Mouse (Mus musculus) B cell, adult 67 days (primary cell): ENCODE measurements around the gene Ttll13. TPM values are rescaled to one million over a fixed set of nuclear protein-coding genes. Genes with fewer than 3 reads are reported as not detected.

ENCODE experiments used
- total RNA-seq, 2 experiments: library from RNA; stranded (reverse); gene quantifications; 4 replicates each; pipeline ENCODE4 v1.2.4; 2023

Gene Ttll13
- 1 to 10 TPM; 1.9 to 2.0 TPM for total RNA-seq

DNA sequence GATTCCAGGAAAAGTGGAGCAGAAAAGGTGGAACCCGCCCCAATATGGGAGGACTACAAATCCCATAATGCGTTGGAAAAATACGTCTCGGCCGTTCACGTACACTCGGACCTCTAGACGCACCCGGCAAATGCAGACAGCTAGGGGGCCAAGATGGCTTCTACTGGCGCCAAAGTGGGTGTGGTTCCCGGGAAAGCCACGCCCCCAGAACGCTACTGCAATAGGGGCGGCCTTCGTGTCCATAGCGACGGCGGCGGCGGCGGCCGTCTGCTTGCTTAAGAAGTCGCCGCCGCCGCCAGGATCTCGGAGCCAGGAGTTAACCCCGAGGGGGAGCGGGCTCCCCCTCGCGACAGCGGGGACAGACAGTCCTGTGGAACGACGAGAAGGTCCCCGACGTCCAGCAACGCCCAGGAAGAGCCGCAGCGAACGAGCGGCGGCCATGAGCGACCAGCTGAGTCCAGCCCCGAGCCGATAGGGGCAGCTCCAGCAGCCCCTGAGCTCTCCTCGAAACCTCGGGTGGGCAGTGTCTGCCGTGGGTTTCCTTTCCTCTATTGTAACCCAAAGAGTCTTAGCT, at the start of gene Ttll13:
TSS of gene Ttll13 (plus strand) at position 229 of the 574 bp plus-strand sequence.

DNA sequence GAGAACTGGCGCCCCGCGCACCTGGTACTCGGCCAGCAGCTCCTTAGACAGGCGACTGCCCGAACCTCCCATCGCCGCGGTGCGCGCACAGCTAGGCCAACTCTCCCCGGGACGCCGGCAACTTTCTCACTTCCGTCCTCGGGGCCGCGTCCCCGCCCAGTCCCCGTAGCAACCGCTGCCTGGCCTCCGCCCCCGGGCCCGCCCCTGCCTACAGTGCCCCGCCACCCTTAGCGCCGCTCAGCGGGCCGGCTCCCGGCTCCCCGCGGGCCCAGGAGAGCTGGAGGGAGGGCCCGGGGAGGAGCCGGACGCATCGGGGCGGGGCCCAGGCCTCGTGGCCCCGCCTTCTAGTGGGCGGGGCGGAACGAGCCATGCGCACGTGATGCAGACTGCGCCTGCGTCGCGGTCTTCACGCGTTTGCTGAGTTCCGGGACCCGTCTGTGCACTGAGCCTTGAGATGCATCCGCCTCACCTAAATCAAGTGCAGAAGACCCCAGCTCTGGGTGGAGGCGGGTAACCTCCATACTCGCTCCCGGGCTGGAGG, 13.6 kb upstream of the Ttll13 start, which contains the start of the genes Cib1 and Gdpgp1:
TSS of gene Cib1 (minus strand) at position 325 of the 541 bp plus-strand sequence.
TSS of gene Gdpgp1 (plus strand) at position 377 of the 541 bp plus-strand sequence.

DNA sequence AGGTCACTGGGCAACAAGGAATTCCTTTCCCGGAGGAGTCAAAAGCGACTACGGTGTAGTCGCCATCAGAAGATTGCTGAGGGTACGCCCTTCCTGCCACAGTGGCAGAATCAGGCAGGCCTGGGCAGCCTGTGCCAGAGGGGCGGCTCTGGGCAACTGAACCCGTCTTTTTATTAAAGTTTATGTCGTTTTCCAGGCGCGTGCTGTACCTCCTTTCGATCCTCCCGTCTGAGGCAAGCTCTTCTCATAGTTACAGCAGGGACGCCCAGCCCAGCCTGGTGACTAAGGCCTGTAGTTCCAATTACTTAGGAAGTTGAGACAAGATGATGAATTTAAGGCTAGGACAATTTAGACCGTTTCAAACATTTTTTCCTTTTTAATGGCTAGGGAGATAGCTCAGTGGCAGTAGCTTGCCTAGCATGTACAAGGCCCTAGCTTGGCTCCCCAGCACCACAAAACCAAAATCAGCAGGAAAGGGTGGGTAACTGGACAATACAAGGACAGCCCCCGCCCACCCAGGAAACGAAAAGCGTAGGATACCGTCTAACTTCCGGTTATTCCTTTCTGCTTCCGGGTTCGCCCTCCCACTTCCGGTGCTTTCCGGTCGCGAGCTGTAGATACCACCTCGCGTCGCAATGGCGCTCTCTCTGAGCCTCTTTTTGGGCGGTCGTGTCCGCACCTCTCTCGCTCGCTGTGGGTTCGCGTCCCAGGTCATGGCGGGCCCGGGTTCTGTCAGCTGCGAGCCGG, 14.6 kb downstream of the Ttll13 start, which contains the start of gene Ngrn:
TSS of gene Ngrn (plus strand) at position 591 of the 747 bp plus-strand sequence.

GRCm38 (mm10) chr7:80268897-80269750, 22.9 kb downstream of the Ttll13 start, which contains the start of gene Vps33b:
Gene Vps33b (plus strand): TSS chr7:80269649.

GRCm38 (mm10) chr7:80294062-80294763, 48.0 kb downstream of the Ttll13 start, which contains the start of gene Prc1:
Gene Prc1 (plus strand): TSS chr7:80294450.

Other genes with a start within 250 kb of the Ttll13 start
- gene Zfp710, start 221.6 kb upstream of the Ttll13 start, total RNA-seq: 10 to 100 TPM; 63.2 to 81.5 TPM
- 10 to 100 TPM; 32.8 to 34.5 TPM for gene Idh2, start 131.0 kb upstream of the Ttll13 start, total RNA-seq
- 100 to 1,000 TPM; 172 to 180 TPM for gene Sema4b, start 59.5 kb upstream of the Ttll13 start, total RNA-seq
- gene Cib1, start 13.6 kb upstream of the Ttll13 start, total RNA-seq: 100 to 1,000 TPM; 103 to 112 TPM
- gene Gdpgp1, start 13.5 kb upstream of the Ttll13 start, total RNA-seq: 10 to 100 TPM in 1 of 2 experiments, 1 to 10 TPM in 1; 6.9 to 11.5 TPM
- gene Ngrn, start 14.8 kb downstream of the Ttll13 start, total RNA-seq: 10 to 100 TPM; 19.2 to 23.1 TPM
- 10 to 100 TPM; 35.4 to 36.0 TPM for gene Vps33b, start 23.3 kb downstream of the Ttll13 start, total RNA-seq
- 1 to 10 TPM; 6.4 to 6.6 TPM for gene Prc1, start 48.1 kb downstream of the Ttll13 start, total RNA-seq
- 10 to 100 TPM; 32.9 to 35.2 TPM for gene Rccd1, start 78.1 kb downstream of the Ttll13 start, total RNA-seq
- 10 to 100 TPM; 78.5 to 99.3 TPM for gene Unc45a, start 94.6 kb downstream of the Ttll13 start, total RNA-seq
- 10 to 100 TPM; 10.4 to 31.2 TPM for gene Hddc3, start 96.7 kb downstream of the Ttll13 start, total RNA-seq
- gene Man2a2, start 125.0 kb downstream of the Ttll13 start, total RNA-seq: 100 to 1,000 TPM; 105 to 122 TPM
- 10 to 100 TPM; 30.1 to 41.4 TPM for gene Fes, start 141.6 kb downstream of the Ttll13 start, total RNA-seq
- 10 to 100 TPM; 59.5 to 68.3 TPM for gene Furin, start 159.1 kb downstream of the Ttll13 start, total RNA-seq